Comparison of ENCODE assay signal across 12 mouse cellular contexts in genomic region chr6:124884714-124885500, GRCm38 (mm10). TPM values are rescaled to one million over a fixed set of nuclear protein-coding genes. Genes with fewer than 3 reads are reported as not detected.
DNase-seq lines count a peak whose midpoint lies in the region; TF ChIP-seq lines count a peak whose summit lies in the region.
"Had no signal": no experiment of that assay in that cellular context is flagged by ENCODE, and none has a peak within 500 bp of the region (broad histone marks: within the 10 kb centered on the region; RNA-seq: fewer than 3 reads in every experiment).

No protein-coding gene starts in this region.

- DNase-seq in adrenal gland, postnatal 14 days: peak; percentile 32
- DNase-seq in adrenal gland, adult 8-10 months: no peak
- no peak for DNase-seq in spleen, adult 2 months (ENCODE audit: low read depth in 1 of 2, low spot score in 2 of 2)
- DNase-seq in spleen, postnatal 36 days (ENCODE audit: low spot score in 2 of 2): no peak
- peak; percentile 62 to 70 for DNase-seq in heart, postnatal 10 days
- DNase-seq in thymus, postnatal 4 days: peak; percentile 75
- no peak for DNase-seq in urinary bladder, postnatal 14 days (ENCODE audit: low spot score)
- DNase-seq in layer of hippocampus, postnatal 36 days: no peak
- DNase-seq: spleen, adult 18-20 months had no signal

- no peak for TF ChIP-seq CTCF in spleen, adult 2 months (IDR thresholded peaks at IDR 0.05; ENCODE audit: extremely low read depth, insufficient read depth, insufficient read length, insufficient replicate concordance)

- peak overlapping the region; percentile 41 for H3K27ac ChIP-seq in spleen, adult 2 months (ENCODE audit: insufficient read depth, low read length)
- H3K27ac ChIP-seq: left cerebral cortex, adult 2 months; lung, embryonic 15.5 days had no signal

- WGBS in spleen, adult 2 months: 42% methylated on average over 10 of the region's 10 CpGs

- intact Hi-C loops in heart, postnatal 10 days (cut with DNase I): no loop called here

- no peak for TF ChIP-seq POLR2A in spleen, adult 2 months (IDR thresholded peaks at IDR 0.05; ENCODE audit: low read depth, low read length)

- no peaks in the 10 kb centered on the region for H3K36me3 ChIP-seq in spleen, adult 2 months (ENCODE audit: control insufficient read depth, insufficient read depth, low read length)
- H3K36me3 ChIP-seq: lung, embryonic 15.5 days had no signal

- peaks cover 3% of the 10 kb centered on the region; the same call in 1 of the 2 replicates for H3K4me1 ChIP-seq in spleen, adult 2 months (ENCODE audit: control insufficient read depth, insufficient read depth, insufficient read length)
- H3K4me1 ChIP-seq: lung, embryonic 15.5 days had no signal

- peak overlapping the region; percentile 14; the same call in 1 of the 2 replicates for H3K4me3 ChIP-seq in spleen, adult 2 months (ENCODE audit: extremely low read depth, insufficient read depth, insufficient read length)
- H3K4me3 ChIP-seq: left cerebral cortex, adult 2 months; lung, embryonic 15.5 days had no signal

- no peaks in the 10 kb centered on the region for H3K27me3 ChIP-seq in spleen, adult 2 months (ENCODE audit: control insufficient read depth, insufficient read depth, low read length)
- H3K27me3 ChIP-seq: lung, embryonic 15.5 days had no signal

RNA-seq across cellular contexts. Expression of gene Cd4, which starts 3.1 kb away (rescaled TPM):
- 1.4 and 13.0 TPM in 2 replicates for total RNA-seq in adrenal gland, postnatal 14 days (2021)
- under 1 TPM; 0.40 to 0.83 (median 0.46) TPM for total RNA-seq in adrenal gland, adult 8-10 months (2022)
- 34.2 and 35.9 TPM in 2 replicates for polyA plus RNA-seq in spleen, adult 2 months (2012; rRNA removed)
- 1 to 10 TPM; 1.2 to 2.1 TPM for total RNA-seq in heart, postnatal 10 days (2021)
- under 1 TPM in 1 of 2 experiments, not detected in 1; 0.23 TPM for total RNA-seq in layer of hippocampus, postnatal 36 days (2021)
- polyA plus RNA-seq: forebrain, embryonic 11.5 days had no signal

RNA-seq across cellular contexts. Expression of gene Gpr162, which starts 21.1 kb away (rescaled TPM):
- total RNA-seq in adrenal gland, postnatal 14 days (2021): 1.6 and 2.3 TPM in 2 replicates
- 1 to 10 TPM in 3 of 4 experiments, under 1 TPM in 1; 0.32 to 2.2 (median 1.6) TPM for total RNA-seq in adrenal gland, adult 8-10 months (2022)
- 2.7 and 3.0 TPM in 2 replicates for polyA plus RNA-seq in spleen, adult 2 months (2012; rRNA removed)
- 1 to 10 TPM; 3.0 to 4.9 TPM for total RNA-seq in heart, postnatal 10 days (2021)
- total RNA-seq in layer of hippocampus, postnatal 36 days (2021): 100 to 1,000 TPM; 180 to 187 TPM

RNA-seq across cellular contexts. Expression of gene Lag3, which starts 26.6 kb away (rescaled TPM):
- total RNA-seq in adrenal gland, postnatal 14 days (2021): 1.5 and 2.5 TPM in 2 replicates
- total RNA-seq in adrenal gland, adult 8-10 months (2022): 1 to 10 TPM; 1.1 to 2.7 (median 1.2) TPM
- 10.9 and 18.2 TPM in 2 replicates for polyA plus RNA-seq in spleen, adult 2 months (2012; rRNA removed)
- total RNA-seq in heart, postnatal 10 days (2021): under 1 TPM; 0.72 to 0.84 TPM
- 1 to 10 TPM; 2.1 to 2.3 TPM for total RNA-seq in layer of hippocampus, postnatal 36 days (2021)

RNA-seq across cellular contexts. Expression of gene P3h3, which starts 27.4 kb away (rescaled TPM):
- total RNA-seq in adrenal gland, postnatal 14 days (2021): 21.4 and 26.1 TPM in 2 replicates
- total RNA-seq in adrenal gland, adult 8-10 months (2022): 10 to 100 TPM; 26.2 to 43.9 (median 35.3) TPM
- polyA plus RNA-seq in spleen, adult 2 months (2012; rRNA removed): 9.3 and 10.8 TPM in 2 replicates
- total RNA-seq in heart, postnatal 10 days (2021): 10 to 100 TPM; 27.1 to 27.3 TPM
- total RNA-seq in layer of hippocampus, postnatal 36 days (2021): 10 to 100 TPM; 30.4 to 37.1 TPM

RNA-seq across cellular contexts. Expression of gene Ptms, which starts 35.0 kb away (rescaled TPM):
- 917 and 925 TPM in 2 replicates for total RNA-seq in adrenal gland, postnatal 14 days (2021)
- 100 to 1,000 TPM; 741 to 843 (median 768) TPM for total RNA-seq in adrenal gland, adult 8-10 months (2022)
- 450 and 549 TPM in 2 replicates for polyA plus RNA-seq in spleen, adult 2 months (2012; rRNA removed)
- total RNA-seq in heart, postnatal 10 days (2021): 100 to 1,000 TPM; 516 to 532 TPM
- 1,000 to 10,000 TPM; 1,023 to 1,087 TPM for total RNA-seq in layer of hippocampus, postnatal 36 days (2021)

Comparison
In these comparisons a context has a peak if more than half of its experiments do, and no peak if none do; other contexts are left out.
1. DNase-seq: peak in adrenal gland, postnatal 14 days (single experiment), heart, postnatal 10 days (2 of 2) and thymus, postnatal 4 days (single experiment); none in adrenal gland, adult 8-10 months (single experiment), spleen, adult 2 months (0 of 2), spleen, postnatal 36 days (0 of 2), urinary bladder, postnatal 14 days (single experiment) and layer of hippocampus, postnatal 36 days (0 of 2).
2. RNA of gene Gpr162, which starts 21.1 kb away (total RNA-seq): 180 to 187 TPM in layer of hippocampus, postnatal 36 days; 3.0 to 4.9 TPM in heart, postnatal 10 days, 0.32 to 2.2 TPM in adrenal gland, adult 8-10 months and 1.6 to 2.3 TPM in adrenal gland, postnatal 14 days; every median in the first group is over 10 times any median in the second.